Mouse (Mus musculus) myocyte (in vitro differentiated cells): ENCODE results near the gene Arhgef18. TPM values are rescaled to one million over a fixed set of nuclear protein-coding genes. Genes with fewer than 3 reads are reported as not detected.
A peak's percentile ranks its signal among the peaks of the same experiment; 100 is the strongest.

Source experiments
- H3K27me3 ChIP-seq: one replicate; pipeline ENCODE4 v1.6.1; 2011; ENCODE audit not compliant: control insufficient read depth, insufficient read depth, insufficient read length
- H3K36me3 ChIP-seq: one replicate; pipeline ENCODE4 v1.6.1; 2011; ENCODE audit not compliant: control insufficient read depth, insufficient read depth
- H3K4me2 ChIP-seq: one replicate; pipeline ENCODE4 v1.6.1; 2011; ENCODE audit warnings: low read depth, control low read depth
- H3K4me3 ChIP-seq: one replicate; pipeline ENCODE4 v1.5.1; 2011; ENCODE audit warnings: mild to moderate bottlenecking, control low read depth, moderate library complexity
- H3K79me2 ChIP-seq: one replicate; pipeline ENCODE4 v1.6.1; 2011; ENCODE audit not compliant: control insufficient read depth, insufficient read depth
- H3ac ChIP-seq: one replicate; pipeline ENCODE4 v1.6.1; 2011; ENCODE audit not compliant: control insufficient read depth, insufficient read length
- CEBPB ChIP-seq: IDR thresholded peaks from 2 replicates; pipeline ENCODE4 v1.6.1; 2011; ENCODE audit warnings: mild to moderate bottlenecking, moderate library complexity; ENCODE audit not compliant: poor library complexity, insufficient read depth, severe bottlenecking
- E2F4 ChIP-seq: IDR thresholded peaks from one replicate; pipeline ENCODE4 v1.6.1; 2011; ENCODE audit warnings: mild to moderate bottlenecking, control low read depth, moderate library complexity; ENCODE audit not compliant: insufficient read depth
- MAX ChIP-seq: IDR thresholded peaks from one replicate; pipeline ENCODE4 v1.6.1; 2011; ENCODE audit warnings: low read depth, mild to moderate bottlenecking, control low read depth
- MYOD1 ChIP-seq, 3 experiments: IDR thresholded peaks; one replicate each; pipeline ENCODE4 v1.6.1; 2011; ENCODE audit warnings: control low read depth in 2 of 3, low read depth in 2 of 3, mild to moderate bottlenecking in 2 of 3, moderate library complexity in 1 of 3; ENCODE audit not compliant: insufficient read length in 2 of 3, control insufficient read depth in 1 of 3
- MYOG ChIP-seq, 3 experiments: IDR thresholded peaks; one replicate each; pipeline ENCODE4 v1.6.1; 2011; ENCODE audit warnings: control low read depth in 2 of 3, low read depth in 2 of 3, mild to moderate bottlenecking in 2 of 3; ENCODE audit not compliant: insufficient read length in 2 of 3, control insufficient read depth in 1 of 3, insufficient read depth in 1 of 3
- POLR2A ChIP-seq: IDR thresholded peaks from one replicate; pipeline ENCODE4 v1.6.1; 2011; ENCODE audit warnings: low read depth, mild to moderate bottlenecking, control low read depth, moderate library complexity; ENCODE audit not compliant: insufficient read length
- POLR2AphosphoS2 ChIP-seq: IDR thresholded peaks from one replicate; pipeline ENCODE4 v1.6.1; 2011; ENCODE audit warnings: low read depth, control low read depth; ENCODE audit not compliant: insufficient read length
- REST ChIP-seq: IDR thresholded peaks from one replicate; pipeline ENCODE4 v1.6.1; 2011; ENCODE audit warnings: mild to moderate bottlenecking, control low read depth, moderate library complexity; ENCODE audit not compliant: insufficient read depth, insufficient read length
- SRF ChIP-seq: IDR thresholded peaks from one replicate; pipeline ENCODE4 v1.6.1; 2011; ENCODE audit warnings: low read depth; ENCODE audit not compliant: control insufficient read depth, insufficient read length
- TCF12 ChIP-seq: IDR thresholded peaks from one replicate; pipeline ENCODE4 v1.6.1; 2011; ENCODE audit warnings: mild to moderate bottlenecking, control low read depth; ENCODE audit not compliant: poor library complexity, insufficient read depth, severe bottlenecking
- TCF3 ChIP-seq: IDR thresholded peaks from one replicate; pipeline ENCODE4 v1.6.1; 2011; ENCODE audit warnings: low read depth, control low read depth; ENCODE audit not compliant: insufficient read length
- USF1 ChIP-seq: IDR thresholded peaks from one replicate; pipeline ENCODE4 v1.6.1; 2011; ENCODE audit warnings: low read depth, mild to moderate bottlenecking, control low read depth, moderate library complexity
- polyA plus RNA-seq: library from polyadenylated mRNA; unstranded; fragments of >200 nt; fragmentation: generic; extraction: Trizol; gene quantifications from one replicate; pipeline ENCODE4 v1.2.1, GENCODE M21; 2012; ENCODE audit warnings: missing spikeins

The Arhgef18 gene
- polyA plus RNA-seq, 1 experiment = 10.7 TPM

- H3K27me3 ChIP-seq = no peaks in the 10 kb centered on the region
- no peak overlapping the region for H3K4me3 ChIP-seq
- peak overlapping the region; percentile 22 for H3K4me2 ChIP-seq
- H3K36me3 ChIP-seq = peaks cover 5% of the 10 kb centered on the region
- peaks cover 56% of the 10 kb centered on the region for H3K79me2 ChIP-seq
- no peak for TF ChIP-seq MYOG (IDR thresholded peaks at IDR 0.05; ENCODE audit: control insufficient read depth in 1 of 3, insufficient read depth in 1 of 3, insufficient read length in 2 of 3, low read depth in 2 of 3)
- no peak for TF ChIP-seq REST
- no peak for TF ChIP-seq POLR2AphosphoS2
- TF ChIP-seq TCF3 = no peak
- no peak for TF ChIP-seq MYOD1 (IDR thresholded peaks at IDR 0.05; ENCODE audit: control insufficient read depth in 1 of 3, insufficient read length in 2 of 3, low read depth in 2 of 3)
- no peak for TF ChIP-seq USF1
- no peak for TF ChIP-seq TCF12
- no peak for TF ChIP-seq E2F4
- no peak for TF ChIP-seq POLR2A
- TF ChIP-seq SRF = no peak
- no peak for TF ChIP-seq CEBPB
- TF ChIP-seq MAX = no peak
- H3ac ChIP-seq = no peak overlapping the region
Measured at GRCm38 (mm10) chr8:3395246-3395645, 2.4 kb downstream of the Arhgef18 start.

- peaks cover 59% of the 10 kb centered on the region for H3K79me2 ChIP-seq
- no peak overlapping the region for H3K4me3 ChIP-seq
- no peak for TF ChIP-seq TCF12
- no peak for TF ChIP-seq MYOD1 (IDR thresholded peaks at IDR 0.05; ENCODE audit: control insufficient read depth in 1 of 3, insufficient read length in 2 of 3, low read depth in 2 of 3)
- no peak for TF ChIP-seq MAX
- no peak for TF ChIP-seq E2F4
- no peak for TF ChIP-seq SRF
- TF ChIP-seq POLR2AphosphoS2 = no peak
- no peak for TF ChIP-seq TCF3
- no peak for TF ChIP-seq CEBPB
- TF ChIP-seq REST = no peak
- H3K27me3 ChIP-seq = no peaks in the 10 kb centered on the region
- H3K36me3 ChIP-seq = peaks cover 5% of the 10 kb centered on the region
- no peak overlapping the region for H3ac ChIP-seq
- no peak overlapping the region for H3K4me2 ChIP-seq
Measured at GRCm38 (mm10) chr8:3397597-3397996, 4.8 kb downstream of the Arhgef18 start.

DNA sequence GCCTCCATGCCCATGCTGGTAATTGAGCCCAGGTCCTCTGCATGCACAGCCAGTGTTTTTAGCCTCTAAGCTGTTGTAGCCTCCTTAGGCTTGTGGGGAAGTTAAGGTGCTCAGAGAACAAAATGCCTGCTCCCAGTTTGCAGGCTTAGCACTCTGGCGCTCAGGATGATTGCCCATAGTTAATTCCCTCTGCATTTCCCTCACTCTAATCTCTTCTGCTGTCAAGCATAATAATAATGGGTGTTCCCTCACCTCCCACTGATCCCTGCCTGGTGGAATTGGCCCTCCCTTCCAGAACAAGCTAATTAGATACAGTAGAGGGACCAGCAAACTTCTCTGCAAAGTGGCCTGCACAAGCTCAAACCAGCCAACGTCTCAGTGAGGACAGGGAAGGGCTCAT, 7.7 kb downstream of the Arhgef18 start:
- Histone ChIP-seq H3K27me3 (no peaks in the 10 kb centered on the region), H3K4me3 (no peak overlapping the region), H3K4me2 (no peak overlapping the region), H3K79me2 (peaks cover 34% of the 10 kb centered on the region), H3K36me3 (peaks cover 5% of the 10 kb centered on the region), H3ac (no peak overlapping the region)
- TF ChIP-seq POLR2AphosphoS2 = no peak
- TF ChIP-seq MAX = no peak
- TF ChIP-seq USF1 = no peak
- no peak for TF ChIP-seq TCF3
- no peak for TF ChIP-seq E2F4
- no peak for TF ChIP-seq TCF12
- no peak for TF ChIP-seq SRF
- no peak for TF ChIP-seq MYOG (IDR thresholded peaks at IDR 0.05; ENCODE audit: control insufficient read depth in 1 of 3, insufficient read depth in 1 of 3, insufficient read length in 2 of 3, low read depth in 2 of 3)
- no peak for TF ChIP-seq REST
- TF ChIP-seq MYOD1 (IDR thresholded peaks at IDR 0.05; ENCODE audit: control insufficient read depth in 1 of 3, insufficient read length in 2 of 3, low read depth in 2 of 3) = no peak
- no peak for TF ChIP-seq POLR2A
- no peak for TF ChIP-seq CEBPB

- TF ChIP-seq USF1 (no peak), TCF12 (no peak), E2F4 (no peak), TCF3 (no peak), MYOD1 (IDR thresholded peaks at IDR 0.05; ENCODE audit: control insufficient read depth in 1 of 3, insufficient read length in 2 of 3, low read depth in 2 of 3) (no peak), MYOG (IDR thresholded peaks at IDR 0.05; ENCODE audit: control insufficient read depth in 1 of 3, insufficient read depth in 1 of 3, insufficient read length in 2 of 3, low read depth in 2 of 3) (no peak), REST (no peak)
- no peak overlapping the region for H3K4me2 ChIP-seq
- no peak overlapping the region for H3K4me3 ChIP-seq
- no peaks in the 10 kb centered on the region for H3K36me3 ChIP-seq
- no peak overlapping the region for H3ac ChIP-seq
- no peaks in the 10 kb centered on the region for H3K27me3 ChIP-seq
- H3K79me2 ChIP-seq = no peaks in the 10 kb centered on the region
Measured at GRCm38 (mm10) chr8:3407417-3407816, 14.6 kb downstream of the Arhgef18 start.

- no peak overlapping the region for H3ac ChIP-seq
- H3K4me3 ChIP-seq = no peak overlapping the region
- H3K4me2 ChIP-seq = no peak overlapping the region
- H3K27me3 ChIP-seq = no peaks in the 10 kb centered on the region
- peaks cover 5% of the 10 kb centered on the region for H3K79me2 ChIP-seq
- no peaks in the 10 kb centered on the region for H3K36me3 ChIP-seq
- TF ChIP-seq MYOG (IDR thresholded peaks at IDR 0.05; ENCODE audit: control insufficient read depth in 1 of 3, insufficient read depth in 1 of 3, insufficient read length in 2 of 3, low read depth in 2 of 3) (no peak), MYOD1 (IDR thresholded peaks at IDR 0.05; ENCODE audit: control insufficient read depth in 1 of 3, insufficient read length in 2 of 3, low read depth in 2 of 3) (no peak), POLR2A (no peak), MAX (no peak), E2F4 (no peak), TCF3 (no peak), TCF12 (no peak), REST (no peak), USF1 (no peak), CEBPB (no peak)
Measured at GRCm38 (mm10) chr8:3411085-3411484, 18.3 kb downstream of the Arhgef18 start.
